In genomic region chr2:113637540-113637939, GRCm38 (mm10) we compare ENCODE assay signal across 19 mouse cellular contexts.
DNase-seq lines count a peak whose midpoint lies in the region; TF ChIP-seq lines count a peak whose summit lies in the region.
"Had no signal": no experiment of that assay in that cellular context is flagged by ENCODE, and none has a peak within 500 bp of the region (broad histone marks: within the 10 kb centered on the region; RNA-seq: fewer than 3 reads in every experiment).

No protein-coding gene starts in this region.

- no peak for TF ChIP-seq CTCF in C2C12 (IDR thresholded peaks at IDR 0.05; ENCODE audit: control insufficient read depth, insufficient read depth, insufficient read length)

- WGBS in limb, embryonic 10.5 days, result 97% methylated on average over 2 of the region's 2 CpGs

- TF ChIP-seq POLR2A in myocyte (IDR thresholded peaks at IDR 0.05; ENCODE audit: insufficient read length, low read depth), result no peak

- H3K4me3 ChIP-seq in C2C12 (ENCODE audit: insufficient read depth, poor library complexity, severe bottlenecking) (no peak overlapping the region), myocyte (no peak overlapping the region)
- H3K4me3 ChIP-seq in limb, embryonic 10.5 days, result no peak overlapping the region
- H3K4me3 ChIP-seq: embryonic facial prominence, embryonic 13.5 days; embryonic facial prominence, embryonic 15.5 days; forebrain, embryonic 12.5 days had no signal

- H3K79me2 ChIP-seq in C2C12 (ENCODE audit: control insufficient read depth, insufficient read depth), result no peaks in the 10 kb centered on the region
- no peaks in the 10 kb centered on the region for H3K79me2 ChIP-seq in myocyte (ENCODE audit: control insufficient read depth, insufficient read depth)

- no peaks in the 10 kb centered on the region for H3K9me3 ChIP-seq in limb, embryonic 10.5 days (replicated peaks)
- H3K9me3 ChIP-seq: embryonic facial prominence, embryonic 13.5 days; embryonic facial prominence, embryonic 15.5 days; forebrain, embryonic 12.5 days had no signal

- peak; percentile 62 for DNase-seq in 3T3-L1 (ENCODE audit: low read depth, low spot score)
- DNase-seq in ovary, postnatal 10 days (ENCODE audit: low spot score), result no peak
- DNase-seq in limb, embryonic 10.5 days (ENCODE audit: low spot score), result no peak
- DNase-seq: adrenal gland, adult 2 months; adrenal gland, postnatal 10 days; adrenal gland, postnatal 25 days; B cell, adult 2 months; cerebellum, adult 11 months; cerebellum, adult 18-20 months; cerebellum, adult 8-10 months; cerebellum, adult 9-11 months; cerebellum, postnatal 14 days; cerebellum, postnatal 36 days; embryo, embryonic 11 days had no signal

- H3ac ChIP-seq in C2C12 (ENCODE audit: control insufficient read depth, insufficient read length, low read depth) (no peak overlapping the region), myocyte (ENCODE audit: control insufficient read depth, insufficient read length) (no peak overlapping the region)

- no peaks in the 10 kb centered on the region for H3K79me3 ChIP-seq in C2C12 (ENCODE audit: low read depth)

- H3K4me2 ChIP-seq in myocyte (ENCODE audit: low read depth), result no peak overlapping the region
- H3K4me2 ChIP-seq: embryonic facial prominence, embryonic 13.5 days; embryonic facial prominence, embryonic 15.5 days; forebrain, embryonic 12.5 days had no signal

- no peak overlapping the region for H3K27ac ChIP-seq in limb, embryonic 10.5 days
- H3K27ac ChIP-seq: embryonic facial prominence, embryonic 13.5 days; embryonic facial prominence, embryonic 15.5 days; forebrain, embryonic 12.5 days had no signal

- H3K4me1 ChIP-seq in limb, embryonic 10.5 days, result peaks cover 15% of the 10 kb centered on the region
- H3K4me1 ChIP-seq: embryonic facial prominence, embryonic 15.5 days; forebrain, embryonic 12.5 days had no signal

- H3K27me3 ChIP-seq in C2C12 (ENCODE audit: control insufficient read depth, insufficient read depth, insufficient read length) (no peaks in the 10 kb centered on the region), myocyte (ENCODE audit: control insufficient read depth, insufficient read depth, insufficient read length) (no peaks in the 10 kb centered on the region)
- no peaks in the 10 kb centered on the region for H3K27me3 ChIP-seq in limb, embryonic 10.5 days (ENCODE audit: low read depth, poor library complexity, severe bottlenecking)
- H3K27me3 ChIP-seq: embryonic facial prominence, embryonic 15.5 days; forebrain, embryonic 12.5 days had no signal

- H3K36me3 ChIP-seq in C2C12 (ENCODE audit: control insufficient read depth, insufficient read depth), result peaks cover 3% of the 10 kb centered on the region
- no peaks in the 10 kb centered on the region for H3K36me3 ChIP-seq in myocyte (ENCODE audit: control insufficient read depth, insufficient read depth)
- H3K36me3 ChIP-seq in limb, embryonic 10.5 days, result no peaks in the 10 kb centered on the region
- H3K36me3 ChIP-seq: embryonic facial prominence, embryonic 13.5 days; embryonic facial prominence, embryonic 15.5 days; forebrain, embryonic 12.5 days had no signal

TF ChIP-seq in C2C12, 6 proteins besides CTCF, POLR2A, EP300 and RAD21:
- no peak for TF ChIP-seq FOSL1 (IDR thresholded peaks at IDR 0.05; ENCODE audit: insufficient read depth, low read length, poor library complexity, severe bottlenecking)
- no peak for TF ChIP-seq MYOG (IDR thresholded peaks at IDR 0.05; ENCODE audit: control insufficient read depth, extremely low read depth, insufficient read length)
- peak; percentile 88 for TF ChIP-seq MYOD1 (IDR thresholded peaks at IDR 0.05; ENCODE audit: control insufficient read depth, insufficient read length, low read depth)
- peak; percentile 78 for TF ChIP-seq MAX (IDR thresholded peaks at IDR 0.05)
- no peak for TF ChIP-seq CEBPB (IDR thresholded peaks at IDR 0.05; ENCODE audit: low read depth)

TF ChIP-seq in myocyte, 11 proteins besides CTCF, POLR2A, EP300 and RAD21:
- TF ChIP-seq SRF (IDR thresholded peaks at IDR 0.05; ENCODE audit: control insufficient read depth, insufficient read length, low read depth) (peak; percentile 88), POLR2AphosphoS2 (IDR thresholded peaks at IDR 0.05; ENCODE audit: insufficient read length, low read depth) (no peak), TCF12 (IDR thresholded peaks at IDR 0.05; ENCODE audit: insufficient read depth, poor library complexity, severe bottlenecking) (no peak), E2F4 (IDR thresholded peaks at IDR 0.05; ENCODE audit: insufficient read depth) (no peak)
